Mouse (Mus musculus): ENCODE measurements at regions not wholly inside any gene's neighbourhood (a gene's known extent, or its start where the extent isn't known, plus 50 kb on each side); places are given as distances from the start of the nearest gene placed in this dataset.
"Not testable (repeated sequence)": the region's sequence is repeated elsewhere in the genome, so short reads cannot be mapped to it uniquely, and the experiment has no call there.

DNA sequence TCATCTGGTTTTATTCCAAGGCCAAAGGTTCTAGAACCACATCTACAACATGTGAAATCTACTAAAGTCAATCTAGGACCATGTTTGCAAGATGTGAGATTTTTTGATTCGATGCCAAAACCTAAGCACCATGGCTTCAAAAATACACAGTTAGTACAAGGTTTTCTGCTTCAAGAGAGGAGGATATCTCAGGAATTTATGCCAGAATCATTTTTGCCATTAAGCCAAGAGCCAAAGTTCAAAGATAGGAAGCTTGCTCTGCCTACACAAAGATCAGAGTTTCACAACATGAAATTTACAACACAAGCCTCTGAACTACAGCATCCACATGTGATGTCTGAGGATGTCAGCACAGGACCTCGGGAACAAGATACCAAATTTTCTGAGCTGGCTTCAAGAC, 103.2 kb upstream of the Kmt2e start:
- no peak for DNase-seq (ENCODE audit: low read depth, low spot score)

DNA sequence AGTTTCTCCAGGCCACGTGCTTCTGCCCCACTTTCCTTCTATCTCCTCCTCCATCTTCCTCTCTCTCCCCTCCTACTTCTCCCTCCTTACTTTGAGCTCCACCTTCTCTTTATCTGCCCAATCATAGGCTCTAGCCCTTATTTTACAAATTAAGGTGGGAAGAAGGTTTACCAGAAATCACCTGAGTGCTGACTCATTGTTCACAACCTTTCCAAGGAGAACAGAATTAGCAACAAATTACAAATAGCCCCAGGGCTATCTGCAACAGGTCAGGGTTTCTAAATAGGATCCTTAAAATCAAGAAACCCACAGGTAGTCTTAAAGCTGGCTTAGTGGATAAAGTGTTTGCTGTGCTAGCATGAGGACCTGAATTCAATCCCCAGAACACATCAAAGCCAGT, 87.0 kb upstream of the Kmt2e start:
- DNase-seq (ENCODE audit: low read depth, low spot score) = no peak

DNA sequence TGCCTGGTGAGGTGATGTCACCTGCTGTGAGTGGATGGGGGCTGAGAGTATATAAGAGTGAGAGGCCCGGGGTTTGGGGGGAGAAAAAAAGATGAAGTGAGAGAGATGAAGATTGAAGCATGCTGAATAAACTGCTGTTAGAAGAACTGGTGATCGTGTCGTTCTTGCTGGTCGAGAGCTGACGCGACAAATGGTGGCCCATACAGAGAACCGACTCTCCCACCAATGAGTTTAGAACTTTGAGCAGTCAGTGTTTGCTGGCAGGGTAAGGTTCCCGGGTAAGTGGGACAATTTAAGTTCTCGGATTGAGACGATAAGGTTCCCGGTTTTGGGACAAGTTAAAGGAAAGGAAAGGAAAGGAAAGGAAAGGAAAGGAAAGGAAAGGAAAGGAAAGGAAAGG, 83.6 kb upstream of the Kmt2e start:
- DNase-seq (ENCODE audit: low read depth, low spot score) = peak; percentile 40

DNA sequence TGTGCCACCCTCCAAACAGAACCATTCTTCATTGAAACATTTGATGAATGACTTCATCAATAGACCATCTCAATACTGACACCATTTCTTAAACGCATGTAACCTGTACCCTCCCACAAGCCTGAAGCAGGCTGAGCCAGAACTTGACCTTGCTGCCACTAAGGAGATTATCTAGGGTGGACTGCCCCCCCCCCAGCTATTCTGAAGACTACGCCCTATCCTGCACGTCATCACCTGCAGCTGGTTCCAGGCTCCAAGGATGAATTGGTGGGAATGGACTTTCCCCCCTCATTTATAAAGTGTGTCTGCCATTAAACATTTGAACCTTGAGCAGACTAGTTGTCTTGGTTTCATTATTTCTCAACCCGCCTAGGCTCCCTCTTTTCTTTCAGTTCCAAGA, 71.8 kb upstream of the Kmt2e start:
- not testable (repeated sequence) for DNase-seq (ENCODE audit: low read depth, low spot score)
